Mouse (Mus musculus): Measurements from ENCODE around the gene C1qtnf3. TPM values are rescaled to one million over a fixed set of nuclear protein-coding genes. Genes with fewer than 3 reads are reported as not detected.

The C1qtnf3 gene
- polyA plus RNA-seq, 1 experiment: 0.06 TPM

DNA sequence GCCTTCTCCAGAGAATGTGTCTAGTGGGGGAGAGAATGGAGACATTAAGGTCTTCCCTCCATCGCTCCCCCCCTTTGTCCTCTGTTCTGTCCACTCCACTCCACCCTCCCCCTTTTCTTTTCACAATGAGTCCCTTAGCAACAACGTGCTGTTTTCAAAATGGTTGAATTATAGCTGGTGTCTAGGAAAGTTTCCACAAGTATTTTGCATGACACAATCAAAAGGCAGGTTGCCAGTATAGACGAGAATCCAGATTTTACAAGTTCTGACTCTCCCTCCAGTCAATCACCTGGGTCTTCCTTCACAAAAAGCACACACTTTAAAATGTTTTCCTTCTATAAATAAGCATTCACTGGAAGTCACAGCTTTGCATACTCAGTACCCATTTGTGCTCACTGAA lies 4.6 kb downstream of the C1qtnf3 start:
- no peak for DNase-seq (ENCODE audit: extremely low spot score in 1 of 2, low spot score in 1 of 2)

DNA sequence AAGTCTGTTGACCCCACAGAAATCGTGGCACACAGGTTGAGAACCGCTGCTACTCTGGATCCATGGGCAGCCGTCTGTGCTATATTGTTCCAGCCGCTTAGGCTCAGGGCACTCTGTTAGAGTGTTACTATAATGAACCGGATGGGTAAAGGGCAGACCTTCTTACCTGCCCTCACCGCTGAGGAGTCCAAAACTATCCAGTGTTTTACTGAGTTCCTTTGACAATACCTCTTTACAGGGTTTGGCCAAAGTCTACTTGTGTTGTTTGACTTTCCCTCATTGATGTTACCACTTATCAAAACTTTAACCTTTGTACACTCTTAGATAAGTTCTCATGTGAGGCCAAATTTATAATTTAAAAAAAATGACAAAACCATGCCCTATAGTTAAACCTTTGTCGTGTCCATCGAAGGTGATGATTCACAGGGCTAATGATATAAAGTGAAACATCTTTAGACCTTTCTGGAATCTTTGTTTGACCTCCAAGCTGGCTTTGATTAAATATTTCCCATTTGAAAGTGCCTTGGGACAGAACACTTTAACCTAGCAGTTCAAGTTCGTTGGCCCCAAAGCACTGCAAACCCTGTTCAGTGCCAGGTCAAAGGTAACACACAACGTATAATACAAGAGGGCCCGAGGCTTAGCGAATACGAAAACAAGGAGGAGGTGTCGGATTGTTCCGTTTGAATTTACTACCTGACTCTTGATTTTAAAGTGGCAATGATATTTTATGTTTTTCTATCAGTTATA lies 7.3 kb downstream of the C1qtnf3 start:
- no peak for DNase-seq (ENCODE audit: extremely low spot score in 1 of 2, low spot score in 1 of 2)

DNA sequence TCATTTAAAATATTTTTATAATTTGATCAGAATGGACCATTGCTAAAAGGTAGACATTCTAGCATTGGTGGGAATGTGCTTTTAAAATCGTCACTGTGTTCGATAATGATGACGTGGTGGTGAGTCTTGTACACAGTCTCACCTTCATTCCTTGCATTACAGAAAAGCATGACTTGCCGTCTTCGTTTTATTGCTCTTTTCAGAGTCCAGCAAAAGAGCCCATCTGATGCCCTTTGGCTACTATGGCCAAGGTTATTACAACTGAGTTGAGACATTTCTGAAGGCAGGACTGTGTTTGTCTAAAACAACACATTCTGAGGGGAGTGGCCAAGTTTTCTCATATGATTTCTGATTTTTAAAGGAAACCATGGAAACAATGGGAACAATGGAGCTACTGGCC lies 8.1 kb downstream of the C1qtnf3 start:
- DNase-seq (ENCODE audit: extremely low spot score in 1 of 2, low spot score in 1 of 2): no peak

DNA sequence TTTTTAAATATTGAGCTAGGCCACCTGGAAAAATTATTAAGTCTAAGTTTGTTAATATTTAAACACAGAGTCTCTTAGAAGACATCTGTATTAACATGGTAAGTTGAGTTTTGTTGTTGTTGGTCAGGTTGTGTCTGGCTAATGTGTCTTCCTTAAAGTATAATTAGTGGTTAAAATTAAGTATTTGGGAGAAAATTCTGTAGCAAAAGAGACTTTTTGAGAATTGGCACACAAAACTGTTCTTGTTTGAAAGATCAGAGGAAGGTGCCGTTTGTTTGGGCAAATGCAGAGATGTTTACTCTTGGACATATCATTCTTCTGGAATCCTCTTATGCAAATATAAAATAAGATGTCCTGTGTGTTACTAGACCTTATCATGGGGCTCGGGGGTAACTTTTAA lies 10.5 kb downstream of the C1qtnf3 start:
- DNase-seq (ENCODE audit: extremely low spot score in 1 of 2, low spot score in 1 of 2): no peak

DNA sequence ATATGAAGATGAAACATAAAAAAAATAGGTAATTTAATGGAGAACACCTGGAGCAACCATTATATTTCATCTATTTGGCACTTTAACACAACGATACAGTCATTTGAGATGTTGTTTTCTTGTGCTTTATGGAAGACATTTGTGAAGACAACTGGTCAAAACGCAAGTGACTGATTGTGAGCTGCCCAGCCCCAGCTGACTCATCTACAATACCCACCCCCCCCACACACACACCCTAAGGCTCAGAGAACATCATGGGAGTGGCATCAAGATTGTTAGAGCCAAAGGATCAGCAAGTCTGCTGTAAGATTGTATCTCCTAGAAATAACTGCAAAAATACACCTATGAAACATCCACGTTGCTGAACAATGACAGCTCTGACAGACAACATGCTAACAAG lies 17.3 kb downstream of the C1qtnf3 start:
- no peak for DNase-seq (ENCODE audit: extremely low spot score in 1 of 2, low spot score in 1 of 2)

DNA sequence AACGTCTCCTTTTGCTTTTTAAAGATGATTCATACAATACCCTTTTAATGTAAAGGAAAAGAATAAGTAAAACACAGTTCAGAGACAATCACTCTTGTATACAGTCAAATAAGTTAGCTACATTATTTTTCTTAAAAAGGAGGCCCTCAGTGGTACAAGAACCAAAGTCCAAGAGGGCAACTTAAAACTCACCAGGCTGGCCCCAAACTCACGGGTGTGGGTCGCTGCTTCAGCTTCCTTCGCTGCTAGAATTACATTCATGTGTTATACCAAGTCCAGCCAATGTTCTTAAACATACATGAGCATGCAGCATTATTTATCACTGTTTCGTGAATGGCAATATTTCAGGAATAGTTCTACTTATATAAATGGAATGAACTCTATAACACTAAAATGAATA lies 18.6 kb downstream of the C1qtnf3 start:
- DNase-seq (ENCODE audit: extremely low spot score in 1 of 2, low spot score in 1 of 2): no peak

DNA sequence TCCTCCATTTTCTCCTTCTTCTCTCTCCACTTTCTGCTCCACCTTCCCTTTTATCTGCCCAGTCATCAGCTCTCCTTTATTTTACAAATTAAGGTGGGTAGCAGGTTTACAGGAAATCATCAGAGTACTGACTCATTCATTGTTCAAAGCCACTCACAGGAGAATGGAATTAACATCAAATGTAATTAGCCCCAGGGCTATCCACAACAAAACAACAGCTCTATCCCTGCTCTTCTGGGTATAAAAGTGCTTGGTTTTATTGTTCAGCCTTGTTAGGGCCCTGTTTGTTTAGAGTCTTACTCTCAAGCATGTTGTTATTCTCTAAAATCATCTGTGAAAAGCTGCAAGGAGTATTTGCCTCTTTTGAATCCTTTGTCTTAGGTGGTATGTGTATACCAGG lies 25.0 kb downstream of the C1qtnf3 start:
- DNase-seq (ENCODE audit: extremely low spot score in 1 of 2, low spot score in 1 of 2): no peak

DNA sequence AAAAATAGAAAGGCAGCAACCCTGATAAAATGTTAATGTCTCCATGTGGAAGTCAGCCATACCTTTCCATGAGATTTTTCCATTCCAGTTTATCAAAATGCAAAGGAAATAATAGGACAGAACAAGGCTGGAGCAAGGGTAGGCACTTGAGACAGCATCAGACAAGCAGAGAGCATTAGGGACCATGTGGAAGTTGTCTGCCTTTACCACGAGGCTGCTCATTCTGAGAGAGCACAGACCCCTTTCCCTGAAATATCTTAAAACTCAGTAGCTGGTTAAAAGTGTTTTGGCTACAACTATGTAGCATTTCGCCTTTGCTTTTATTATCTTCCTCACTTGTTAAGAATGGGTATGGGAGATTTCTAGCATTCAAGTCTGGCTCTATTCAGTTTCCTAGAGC lies 28.6 kb downstream of the C1qtnf3 start:
- no peak for DNase-seq (ENCODE audit: extremely low spot score in 1 of 2, low spot score in 1 of 2)

DNA sequence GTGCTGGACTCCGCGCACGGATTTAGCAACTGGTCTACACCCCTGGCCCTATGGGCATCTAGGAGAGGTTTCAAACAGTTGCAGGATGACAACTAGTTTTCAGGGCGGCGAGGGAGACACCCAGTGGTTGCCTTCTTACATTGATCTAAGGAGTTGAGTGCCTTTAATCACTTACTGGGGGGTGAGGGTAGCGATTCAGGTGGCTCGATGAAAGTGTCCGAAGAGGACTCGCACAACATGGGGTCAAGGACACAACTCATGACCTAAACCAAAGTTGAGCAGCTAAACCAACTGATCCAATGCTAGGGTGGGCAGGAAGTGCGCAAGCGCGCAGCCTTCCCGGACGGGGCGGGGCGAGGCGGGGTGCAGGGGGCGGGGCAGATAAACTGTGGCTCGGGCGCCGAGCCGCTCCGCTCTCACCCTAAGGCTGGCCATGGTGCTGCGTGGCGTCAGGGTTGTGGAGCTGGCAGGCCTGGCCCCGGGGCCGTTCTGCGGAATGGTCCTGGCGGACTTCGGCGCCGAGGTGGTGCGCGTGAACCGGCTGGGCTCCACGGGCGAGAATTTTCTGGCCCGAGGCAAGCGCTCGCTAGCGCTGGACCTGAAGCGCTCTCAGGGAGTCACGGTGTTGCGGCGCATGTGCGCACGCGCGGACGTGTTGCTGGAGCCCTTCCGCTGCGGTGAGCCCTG lies 29.4 kb downstream of the C1qtnf3 start, which contains the start of gene Amacr:
Gene Amacr (plus strand): TSS at position 380 of the 687 bp plus-strand sequence.
- peak; percentile 80 to 90 for DNase-seq (ENCODE audit: extremely low spot score in 1 of 2, low spot score in 1 of 2)

DNA sequence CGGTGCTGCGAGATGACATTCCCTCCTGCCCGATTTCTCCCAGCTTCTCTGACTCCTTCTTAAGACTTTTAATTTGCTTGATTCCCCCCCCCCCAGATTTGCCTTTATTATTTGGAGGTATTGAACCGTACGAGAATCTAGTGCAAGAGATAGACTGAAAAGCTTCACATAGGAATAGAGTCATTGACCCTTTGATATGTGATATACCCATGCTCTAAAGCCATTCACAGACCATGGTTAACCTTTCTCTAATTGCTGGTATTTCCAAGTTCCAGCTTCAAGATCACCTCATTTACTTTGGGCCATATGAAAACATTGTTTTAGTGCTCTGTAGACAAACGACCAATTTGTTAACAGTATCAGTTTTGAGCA lies 29.9 kb downstream of the C1qtnf3 start:
- no peak for DNase-seq (ENCODE audit: extremely low spot score in 1 of 2, low spot score in 1 of 2)

DNA sequence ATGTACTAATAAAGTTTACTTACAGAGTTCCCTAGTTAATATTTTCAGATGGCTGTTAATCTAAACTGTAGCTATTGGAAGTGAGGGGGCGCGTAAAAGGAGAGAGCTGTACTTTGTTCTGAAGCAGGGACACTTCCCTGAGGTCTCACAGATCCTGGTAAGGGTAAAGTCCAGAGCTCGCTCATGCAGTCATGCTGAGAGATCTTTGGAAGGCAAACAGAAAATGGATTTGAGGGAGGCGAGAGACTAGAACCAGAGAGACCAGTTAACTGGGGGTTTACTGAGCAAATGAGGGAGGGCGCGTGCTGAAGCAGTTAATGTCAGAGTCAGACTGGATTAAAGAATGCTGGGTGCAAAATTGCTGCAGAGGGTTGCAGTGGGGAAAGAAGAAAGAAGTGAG lies 33.6 kb downstream of the C1qtnf3 start:
- no peak for DNase-seq (ENCODE audit: extremely low spot score in 1 of 2, low spot score in 1 of 2)

DNA sequence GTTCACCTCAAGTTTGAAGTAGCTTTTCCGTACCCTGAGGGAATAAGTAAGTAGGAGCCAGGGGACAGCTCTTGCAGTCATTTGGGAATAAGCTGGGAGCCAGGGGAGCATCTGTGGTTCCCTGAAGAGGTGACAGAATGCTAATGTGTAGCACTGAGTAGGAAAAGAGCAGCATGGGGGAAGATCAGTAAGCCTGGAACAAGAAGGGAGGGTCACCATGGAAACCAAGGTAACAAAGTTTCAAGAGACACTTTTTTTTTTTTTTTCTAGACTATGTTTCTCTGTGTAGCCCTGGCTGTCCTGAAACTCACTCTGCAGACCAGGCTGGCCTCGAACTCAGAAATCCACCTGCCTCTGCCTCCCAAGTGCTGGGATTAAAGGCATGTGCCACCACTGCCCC lies 34.3 kb downstream of the C1qtnf3 start:
- peak in 1 of 2 experiments; percentile 29 for DNase-seq (ENCODE audit: extremely low spot score in 1 of 2, low spot score in 1 of 2)

DNA sequence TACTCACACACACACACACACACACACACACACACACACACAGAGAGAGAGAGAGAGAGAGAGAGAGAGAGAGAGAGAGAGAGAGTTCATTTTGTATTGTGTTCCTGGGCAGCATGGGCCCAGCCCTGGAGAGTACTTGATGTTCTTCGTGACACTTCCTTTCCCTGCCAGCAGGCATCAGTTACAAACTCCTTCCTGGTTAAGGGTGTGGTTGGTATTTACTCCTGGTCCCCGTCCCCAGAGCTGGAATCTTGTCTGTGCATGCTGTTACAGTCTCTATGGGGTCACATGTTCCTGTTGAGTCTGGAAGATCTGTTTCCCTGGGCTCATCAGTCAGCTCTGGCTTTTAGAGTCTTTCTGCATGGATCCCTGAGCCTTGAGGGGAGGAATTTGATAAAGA lies 38.3 kb downstream of the C1qtnf3 start:
- DNase-seq (ENCODE audit: extremely low spot score in 1 of 2, low spot score in 1 of 2): no peak

DNA sequence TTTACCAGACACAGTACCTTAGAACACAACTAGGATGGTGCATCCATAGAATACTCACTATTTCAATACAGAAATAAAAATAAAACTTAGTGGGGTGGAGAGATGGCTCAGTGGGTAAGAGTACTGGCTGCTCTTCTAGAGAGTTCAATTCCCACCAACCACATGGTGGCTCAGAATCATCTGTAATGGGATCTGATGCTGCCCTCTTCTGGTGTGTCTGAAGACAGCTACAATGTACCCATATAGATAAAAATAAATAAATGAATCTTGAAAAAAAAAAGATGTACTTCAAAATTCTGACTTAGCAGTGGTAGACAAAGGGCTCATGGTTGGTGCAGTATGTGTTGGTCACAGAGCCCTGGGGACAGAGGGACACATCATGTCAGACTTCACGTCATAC lies 39.4 kb downstream of the C1qtnf3 start:
- DNase-seq (ENCODE audit: extremely low spot score in 1 of 2, low spot score in 1 of 2): peak in 1 of 2 experiments; percentile 23

DNA sequence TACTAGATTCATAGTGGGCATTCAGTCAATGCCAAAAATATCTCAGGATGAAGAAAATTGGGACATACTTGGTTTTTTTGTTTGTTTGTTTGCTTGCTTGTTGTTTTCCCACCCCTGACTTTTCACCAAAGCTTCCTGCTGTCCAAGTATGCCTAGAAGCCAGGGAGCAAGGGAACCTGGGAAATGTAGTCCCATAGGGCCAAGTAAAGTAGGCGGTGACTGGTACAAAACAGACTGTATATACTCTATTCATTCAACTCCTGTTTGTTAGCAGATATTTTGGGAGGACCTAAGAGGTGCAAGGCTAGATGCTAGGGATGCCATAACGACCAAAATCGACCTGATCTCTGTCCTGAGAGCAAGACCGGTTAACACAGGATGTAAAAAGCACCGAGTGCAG lies 47.7 kb downstream of the C1qtnf3 start:
- DNase-seq (ENCODE audit: extremely low spot score in 1 of 2, low spot score in 1 of 2): no peak

DNA sequence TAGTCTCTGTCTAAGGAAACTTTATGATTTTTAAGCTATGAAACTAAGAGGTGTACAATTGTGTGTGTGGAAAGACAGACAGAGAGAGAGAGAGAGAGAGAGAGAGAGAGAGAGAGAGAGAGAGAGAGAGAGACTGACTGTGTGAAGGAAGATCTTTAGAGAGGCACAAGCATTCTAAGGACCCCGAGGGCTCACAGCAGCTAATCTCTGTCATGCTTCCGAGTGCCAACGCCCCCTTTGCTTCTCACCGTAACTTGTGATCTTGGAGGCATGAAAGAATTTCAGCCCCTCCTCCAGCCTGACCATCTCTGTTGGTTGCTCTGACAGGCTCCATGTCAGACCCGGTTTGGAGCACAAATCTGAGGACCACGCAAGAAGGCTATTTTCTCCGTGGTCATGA lies 48.3 kb downstream of the C1qtnf3 start, which contains the start of gene Slc45a2:
Gene Slc45a2 (plus strand): TSS at position 301 of the 400 bp plus-strand sequence.
- DNase-seq (ENCODE audit: extremely low spot score in 1 of 2, low spot score in 1 of 2): no peak

DNA sequence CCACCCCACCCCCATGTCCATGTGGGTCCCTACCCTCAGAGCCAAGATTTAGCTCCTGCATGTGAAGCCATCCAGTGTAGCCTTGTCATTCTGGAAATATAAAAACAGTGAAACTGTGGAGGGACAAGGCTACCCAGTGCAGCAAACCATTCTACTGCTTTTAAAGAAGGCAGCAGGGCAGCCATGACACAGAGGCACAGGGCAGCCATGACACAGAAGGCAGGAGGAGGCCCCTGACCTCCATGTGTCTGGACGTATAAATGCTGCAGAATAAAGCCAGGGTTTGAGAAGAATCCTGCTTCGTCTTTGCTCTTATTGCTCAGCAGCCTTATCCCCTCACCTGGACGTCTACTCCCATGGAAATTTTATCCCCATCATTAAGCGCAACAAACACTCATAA lies 51.7 kb downstream of the C1qtnf3 start:
- no peak for DNase-seq (ENCODE audit: extremely low spot score in 1 of 2, low spot score in 1 of 2)

DNA sequence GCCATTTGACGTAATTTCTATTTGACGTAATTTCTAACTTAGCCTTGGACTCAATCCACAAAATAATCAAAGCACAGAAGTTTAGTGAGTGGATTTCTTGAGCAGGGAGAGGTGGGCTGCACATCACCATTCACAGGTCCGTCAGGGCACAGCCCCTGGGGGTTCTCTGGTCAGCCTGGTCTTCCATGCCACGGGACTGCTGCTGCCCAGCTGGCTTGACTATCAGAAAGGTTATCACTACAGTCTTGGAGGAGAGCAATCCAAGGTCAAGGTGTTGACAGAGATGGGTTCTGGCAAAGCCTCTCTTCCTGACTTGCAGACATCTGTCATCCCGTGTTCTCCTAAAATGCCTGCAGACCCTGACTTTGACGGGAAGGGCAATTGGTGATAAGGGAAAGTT lies 52.5 kb downstream of the C1qtnf3 start:
- DNase-seq (ENCODE audit: extremely low spot score in 1 of 2, low spot score in 1 of 2): no peak

DNA sequence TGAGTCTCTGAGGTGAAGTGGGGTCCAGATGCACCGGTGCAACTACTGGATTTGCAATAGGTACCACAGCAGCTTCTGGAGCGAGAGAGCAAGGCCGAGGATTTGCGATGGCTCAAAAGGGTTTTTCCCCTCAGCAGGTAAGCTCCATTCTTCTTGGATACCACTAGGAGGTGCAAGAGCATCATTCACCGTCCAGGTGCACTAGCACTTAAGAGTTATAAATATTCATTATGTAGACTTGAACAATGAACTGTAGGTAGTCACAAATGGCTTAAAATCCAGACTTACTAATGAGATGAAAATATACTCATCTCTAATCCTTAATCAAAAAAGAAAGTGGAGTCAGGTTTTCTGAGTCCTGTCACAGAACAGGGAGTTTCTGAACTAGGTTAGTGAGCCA lies 56.6 kb downstream of the C1qtnf3 start:
- peak in 1 of 2 experiments; percentile 47 for DNase-seq (ENCODE audit: extremely low spot score in 1 of 2, low spot score in 1 of 2)

DNA sequence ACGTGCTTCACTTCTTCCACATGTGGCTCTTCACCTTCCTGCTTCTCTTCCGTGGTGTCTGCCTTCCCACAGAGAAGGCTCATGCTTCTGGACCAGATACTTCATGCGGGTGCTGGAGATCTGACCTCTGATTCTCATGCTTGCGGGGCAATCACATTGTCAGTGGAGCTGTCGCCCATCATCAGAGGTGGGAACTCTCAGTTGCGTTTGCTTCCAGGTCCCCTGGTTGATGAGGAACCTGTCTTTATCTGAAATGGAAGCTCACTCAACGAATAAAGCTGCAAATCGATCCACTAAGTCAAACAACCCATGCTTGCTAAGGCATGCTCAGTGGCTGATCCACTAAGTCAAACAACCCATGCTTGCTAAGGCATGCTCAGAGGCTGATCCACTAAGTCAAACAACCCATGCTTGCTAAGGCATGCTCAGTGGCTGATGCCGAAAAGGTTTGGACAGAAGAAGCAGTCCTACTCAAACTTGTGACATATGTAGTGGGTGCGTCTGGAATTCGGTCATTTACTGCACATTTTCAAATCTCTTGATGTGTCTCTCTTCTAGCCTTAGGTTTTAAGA lies 58.9 kb downstream of the C1qtnf3 start:
- no peak for DNase-seq (ENCODE audit: extremely low spot score in 1 of 2, low spot score in 1 of 2)

DNA sequence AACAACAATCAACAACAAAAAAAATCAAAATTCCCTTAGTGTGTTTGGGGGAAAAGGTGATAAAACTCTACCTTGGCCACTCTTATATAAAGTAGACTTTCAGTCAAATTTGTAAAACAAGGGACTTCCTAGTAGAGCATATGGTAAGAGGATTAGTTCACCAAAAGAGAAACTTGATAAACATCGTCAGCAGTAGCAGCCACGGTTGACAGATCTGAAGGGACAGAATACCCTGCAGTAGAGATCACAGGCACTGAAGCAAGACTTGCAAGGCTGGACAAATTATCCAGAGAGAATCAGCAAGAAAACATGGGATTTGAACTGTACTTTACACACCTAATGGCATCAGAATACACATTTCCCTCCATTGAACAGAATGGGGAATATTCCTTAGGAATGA lies 62.8 kb downstream of the C1qtnf3 start:
- DNase-seq (ENCODE audit: extremely low spot score in 1 of 2, low spot score in 1 of 2): no peak
